8 mouse cellular contexts compared by ENCODE assay signal in the genomic region with DNA sequence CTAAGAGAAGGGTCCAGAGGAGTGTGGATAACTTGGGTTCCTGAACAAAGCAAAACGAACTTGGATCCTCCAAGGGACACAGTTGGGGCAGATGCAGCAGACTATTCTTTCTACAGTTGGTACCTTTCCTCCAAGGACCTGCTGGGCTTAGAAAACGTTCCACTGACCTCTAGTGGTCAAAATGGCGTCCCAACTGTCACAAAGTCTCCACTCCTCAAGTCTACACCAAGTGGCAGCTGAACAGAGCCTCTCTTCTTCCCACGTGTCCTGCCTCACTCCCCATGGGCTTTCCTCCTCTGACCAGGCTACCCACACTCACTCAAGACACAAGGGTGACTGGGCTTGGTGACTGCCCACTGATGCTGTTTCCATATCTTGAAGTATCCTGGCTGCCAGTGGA.
DNase-seq lines count a peak whose midpoint lies in the region; ATAC-seq and TF ChIP-seq lines count a peak whose summit lies in the region.

No protein-coding gene starts in this region.

- H3K9me3 ChIP-seq in midbrain, embryonic 11.5 days (ENCODE audit: control insufficient read depth, low read length): no peaks in the 10 kb centered on the region
- no peaks in the 10 kb centered on the region for H3K9me3 ChIP-seq in midbrain, embryonic 13.5 days
- no peaks in the 10 kb centered on the region for H3K9me3 ChIP-seq in limb, embryonic 13.5 days
- no peaks in the 10 kb centered on the region for H3K9me3 ChIP-seq in neural tube, embryonic 13.5 days

- no peak overlapping the region for H3K9ac ChIP-seq in midbrain, embryonic 11.5 days (ENCODE audit: low read length)
- no peak overlapping the region for H3K9ac ChIP-seq in midbrain, embryonic 13.5 days (replicated peaks)
- no peak overlapping the region for H3K9ac ChIP-seq in limb, embryonic 13.5 days
- no peak overlapping the region for H3K9ac ChIP-seq in neural tube, embryonic 13.5 days

- DNase-seq in cerebellum, adult 2 months: peak in 1 of 2 experiments; percentile 10
- DNase-seq in cerebellum, adult 9-11 months: no peak
- DNase-seq in midbrain, embryonic 11.5 days (ENCODE audit: low spot score, missing footprints): peak; percentile 93
- peak; percentile 80 for DNase-seq in embryo, embryonic 10.5 days (ENCODE audit: low spot score)
- no peak for DNase-seq in frontal cortex, postnatal 14 days (ENCODE audit: low spot score in 2 of 2)

- TF ChIP-seq CTCF in cerebellum, adult 2 months (IDR thresholded peaks at IDR 0.05; ENCODE audit: borderline replicate concordance, insufficient read depth, low read depth, low read length): peak; percentile 49; the same call in 1 of the 2 replicates

- H3K27ac ChIP-seq in cerebellum, adult 2 months (ENCODE audit: insufficient read depth, low read length): no peak overlapping the region
- no peak overlapping the region for H3K27ac ChIP-seq in midbrain, embryonic 11.5 days (ENCODE audit: low read depth, low read length)
- H3K27ac ChIP-seq in midbrain, embryonic 13.5 days: no peak overlapping the region
- H3K27ac ChIP-seq in limb, embryonic 13.5 days: no peak overlapping the region
- no peak overlapping the region for H3K27ac ChIP-seq in neural tube, embryonic 13.5 days (replicated peaks)

- no peak overlapping the region for H3K4me2 ChIP-seq in midbrain, embryonic 11.5 days
- no peak overlapping the region for H3K4me2 ChIP-seq in midbrain, embryonic 13.5 days (replicated peaks)
- no peak overlapping the region for H3K4me2 ChIP-seq in limb, embryonic 13.5 days (replicated peaks)
- H3K4me2 ChIP-seq in neural tube, embryonic 13.5 days: no peak overlapping the region

- H3K4me1 ChIP-seq in cerebellum, adult 2 months (ENCODE audit: control insufficient read depth, insufficient read depth, low read length): no peaks in the 10 kb centered on the region
- peaks cover 10% of the 10 kb centered on the region for H3K4me1 ChIP-seq in midbrain, embryonic 11.5 days (ENCODE audit: control insufficient read depth, insufficient read depth, low read length)
- H3K4me1 ChIP-seq in midbrain, embryonic 13.5 days (replicated peaks): peaks cover 17% of the 10 kb centered on the region
- H3K4me1 ChIP-seq in limb, embryonic 13.5 days: 0 out of 2 replicates have a peak, but pooled peaks cover 3% of the 10 kb centered on the region
- H3K4me1 ChIP-seq in neural tube, embryonic 13.5 days (replicated peaks): peaks cover 13% of the 10 kb centered on the region

- no peaks in the 10 kb centered on the region for H3K36me3 ChIP-seq in midbrain, embryonic 11.5 days (ENCODE audit: control insufficient read depth, insufficient read depth, low read length)
- H3K36me3 ChIP-seq in midbrain, embryonic 13.5 days: no peaks in the 10 kb centered on the region
- no peaks in the 10 kb centered on the region for H3K36me3 ChIP-seq in limb, embryonic 13.5 days
- no peaks in the 10 kb centered on the region for H3K36me3 ChIP-seq in neural tube, embryonic 13.5 days

- ATAC-seq in midbrain, embryonic 11.5 days (ENCODE audit: low FRiP score): peak; percentile 65; the same call in 1 of the 2 replicates
- ATAC-seq in midbrain, embryonic 13.5 days: no peak
- ATAC-seq in limb, embryonic 13.5 days (ENCODE audit: low FRiP score, low read depth): peak; percentile 48
- 0 out of 2 replicates have a peak, but pooled peaks have one; percentile 40 for ATAC-seq in neural tube, embryonic 13.5 days (ENCODE audit: low read depth)

- 2% methylated on average over 4 of the region's 4 CpGs for WGBS in cerebellum, adult 2 months
- WGBS in midbrain, embryonic 11.5 days: 13% methylated on average over 4 of the region's 4 CpGs
- WGBS in midbrain, embryonic 13.5 days: 9% methylated on average over 4 of the region's 4 CpGs
- 5% methylated on average over 4 of the region's 4 CpGs for WGBS in limb, embryonic 13.5 days
- 9% methylated on average over 4 of the region's 4 CpGs for WGBS in neural tube, embryonic 13.5 days

- no peak overlapping the region for H3K4me3 ChIP-seq in cerebellum, adult 2 months (replicated peaks; ENCODE audit: insufficient read depth, low read depth, low read length)
- no peak overlapping the region for H3K4me3 ChIP-seq in midbrain, embryonic 11.5 days (ENCODE audit: low read depth, low read length)
- no peak overlapping the region for H3K4me3 ChIP-seq in midbrain, embryonic 13.5 days (replicated peaks)
- H3K4me3 ChIP-seq in limb, embryonic 13.5 days: no peak overlapping the region
- H3K4me3 ChIP-seq in neural tube, embryonic 13.5 days: no peak overlapping the region

- H3K27me3 ChIP-seq in cerebellum, adult 2 months (ENCODE audit: control insufficient read depth, insufficient read depth, low read length): no peaks in the 10 kb centered on the region
- H3K27me3 ChIP-seq in midbrain, embryonic 11.5 days (ENCODE audit: control insufficient read depth, insufficient read depth, low read length): no peaks in the 10 kb centered on the region
- peaks cover 11% of the 10 kb centered on the region for H3K27me3 ChIP-seq in midbrain, embryonic 13.5 days
- 0 out of 2 replicates have a peak, but pooled peaks cover 3% of the 10 kb centered on the region for H3K27me3 ChIP-seq in limb, embryonic 13.5 days
- H3K27me3 ChIP-seq in neural tube, embryonic 13.5 days: no peaks in the 10 kb centered on the region

- TF ChIP-seq POLR2A in cerebellum, adult 2 months (IDR thresholded peaks at IDR 0.05; ENCODE audit: borderline replicate concordance, insufficient read depth, low read length): no peak

Comparison
In these comparisons a context has a peak if more than half of its experiments do, and no peak if none do; other contexts are left out.
1. DNase-seq: peak in midbrain, embryonic 11.5 days (single experiment) and embryo, embryonic 10.5 days (single experiment); none in cerebellum, adult 9-11 months (single experiment) and frontal cortex, postnatal 14 days (0 of 2).